Mouse (Mus musculus): ENCODE measurements around the gene Gxylt2. TPM values are rescaled to one million over a fixed set of nuclear protein-coding genes. Genes with fewer than 3 reads are reported as not detected.
A peak's percentile ranks its signal among the peaks of the same experiment; 100 is the strongest.

Gene Gxylt2
- total RNA-seq (2021): 1 to 10 TPM; 1.8 to 1.9 TPM
- long read RNA-seq, experiment 1, full-length matches to known transcripts: 1 of 2 reads
- long read RNA-seq, experiment 1, partial matches to known transcripts: 0 of 2 reads
- long read RNA-seq, experiment 1, other reads (novel, unspliced or antisense): 1 of 2 reads
- long read RNA-seq, experiment 2, partial matches to known transcripts: 0 of 1 reads
- long read RNA-seq, experiment 2, other reads (novel, unspliced or antisense): 1 of 1 reads

GRCm38 (mm10) chr6:100704574-100705365, at the start of gene Gxylt2:
TSS of gene Gxylt2 (plus strand) at chr6:100704734.
- intact Hi-C loops (cut with DNase I): loop anchor here (10.0 kb wide), 1 partner anchor 130 kb away; the partner anchor contains the start of gene Ppp4r2
- peak; percentile 7 to 27 for DNase-seq (ENCODE audit: low spot score in 2 of 2)

- peak; percentile 59 to 68 for DNase-seq (ENCODE audit: low spot score in 2 of 2)
- intact Hi-C loops (cut with DNase I): no loop called here
These were observed 44.1 kb upstream of the Gxylt2 start for GRCm38 (mm10) chr6:100660395-100660794.

DNA sequence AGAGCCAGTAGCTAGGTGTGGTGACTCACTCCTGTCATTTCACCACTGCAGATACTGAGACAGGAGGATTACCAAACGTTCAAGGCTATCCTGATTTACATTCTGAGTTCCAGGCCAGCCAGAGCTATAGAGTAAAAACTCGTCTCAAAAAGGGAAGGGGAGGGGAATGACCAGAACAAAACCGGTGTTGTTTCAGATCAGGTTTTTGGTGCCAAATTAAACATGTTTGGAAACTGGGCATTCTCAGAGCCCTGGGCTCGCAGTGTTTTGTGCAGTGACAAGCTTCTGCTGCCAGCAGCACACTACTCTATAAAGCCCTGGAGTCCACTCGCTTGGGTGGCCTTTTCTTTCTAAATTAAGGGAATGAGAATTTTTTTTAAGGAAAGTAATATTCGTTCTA, 42.3 kb upstream of the Gxylt2 start:
- intact Hi-C loops (cut with DNase I): no loop called here
- no peak for DNase-seq (ENCODE audit: low spot score in 2 of 2)

DNA sequence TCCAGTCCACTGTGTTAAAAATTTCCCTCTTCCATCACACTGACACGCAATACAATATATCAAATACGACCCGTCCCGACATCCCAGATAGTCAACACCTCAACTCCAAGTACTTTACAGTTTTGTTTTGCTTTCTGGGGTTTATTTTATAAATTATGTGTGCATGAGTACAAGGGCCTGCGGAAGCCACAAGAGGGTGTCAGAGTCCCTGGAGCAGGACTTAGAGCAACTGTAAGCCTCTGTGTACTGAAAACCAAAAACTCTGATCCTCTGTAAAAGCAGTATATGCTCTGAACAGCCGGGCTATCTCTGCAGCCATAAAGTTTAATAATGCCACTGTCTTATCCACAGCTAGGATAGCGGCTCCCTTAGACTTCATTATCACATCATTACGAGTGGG, 36.9 kb upstream of the Gxylt2 start:
- no peak for DNase-seq (ENCODE audit: low spot score in 2 of 2)
- intact Hi-C loops (cut with DNase I): no loop called here

DNA sequence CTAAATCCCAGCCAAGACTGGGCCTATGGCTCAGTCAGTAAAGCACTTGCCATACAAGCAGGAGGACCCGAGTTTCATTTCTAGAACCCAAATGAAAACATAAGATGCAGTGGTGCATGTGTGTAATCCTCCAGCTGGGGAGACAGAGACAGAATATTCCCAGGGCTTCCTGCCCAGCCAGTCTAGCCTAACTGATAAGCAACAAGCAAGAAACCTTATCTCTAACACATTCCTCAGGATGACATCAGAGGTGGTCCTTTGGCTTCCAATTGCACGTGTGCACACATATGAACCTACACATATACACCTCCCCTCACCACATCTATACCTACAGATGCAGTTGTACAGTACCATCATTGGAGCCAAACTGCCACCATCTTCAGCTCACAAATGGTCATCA, 35.7 kb upstream of the Gxylt2 start:
- intact Hi-C loops (cut with DNase I): no loop called here

GRCm38 (mm10) chr6:100670370-100670841, 34.1 kb upstream of the Gxylt2 start:
- intact Hi-C loops (cut with DNase I): loop anchor here (5.0 to 10.0 kb wide), 2 partner anchors 527 to 584 kb away; no protein-coding TSS in a partner anchor

More for the DNA sequence above, 35.7 kb upstream of the Gxylt2 start:
- no peak for DNase-seq (ENCODE audit: low spot score in 2 of 2)

DNA sequence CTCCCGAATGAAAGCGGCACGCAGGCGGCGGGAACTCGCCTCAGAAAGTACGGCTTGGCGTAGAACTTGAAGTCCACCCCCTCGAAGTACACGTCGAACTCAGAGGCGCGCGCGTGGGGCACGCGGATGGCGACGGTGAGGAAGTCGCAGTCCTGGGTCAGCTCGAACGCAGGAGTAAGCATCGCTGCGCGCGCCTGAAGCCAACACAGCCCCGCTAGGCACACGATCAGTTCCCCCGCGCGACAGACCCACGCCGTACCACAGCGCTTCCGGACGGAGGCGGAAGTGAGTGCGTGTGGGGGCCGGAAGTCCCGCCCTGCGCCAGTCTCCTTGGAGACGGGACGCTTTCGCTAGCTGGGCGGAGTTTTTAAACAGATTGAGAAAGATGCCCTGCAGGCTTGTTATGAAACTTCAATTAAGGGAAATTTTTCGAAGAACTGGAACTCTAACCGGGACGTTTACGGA, 33.6 kb upstream of the Gxylt2 start, which contains the start of gene Shq1:
Gene Shq1 (minus strand): TSS at position 278 of the 465 bp plus-strand sequence.
- intact Hi-C loops (cut with DNase I): loop anchor here (5.0 to 10.0 kb wide), 2 partner anchors 526 to 584 kb away; no protein-coding TSS in a partner anchor
- peak; percentile 87 to 90 for DNase-seq (ENCODE audit: low spot score in 2 of 2)

More at GRCm38 (mm10) chr6:100670370-100670841, 34.1 kb upstream of the Gxylt2 start:
- peak; percentile 29 to 30 for DNase-seq (ENCODE audit: low spot score in 2 of 2)

DNA sequence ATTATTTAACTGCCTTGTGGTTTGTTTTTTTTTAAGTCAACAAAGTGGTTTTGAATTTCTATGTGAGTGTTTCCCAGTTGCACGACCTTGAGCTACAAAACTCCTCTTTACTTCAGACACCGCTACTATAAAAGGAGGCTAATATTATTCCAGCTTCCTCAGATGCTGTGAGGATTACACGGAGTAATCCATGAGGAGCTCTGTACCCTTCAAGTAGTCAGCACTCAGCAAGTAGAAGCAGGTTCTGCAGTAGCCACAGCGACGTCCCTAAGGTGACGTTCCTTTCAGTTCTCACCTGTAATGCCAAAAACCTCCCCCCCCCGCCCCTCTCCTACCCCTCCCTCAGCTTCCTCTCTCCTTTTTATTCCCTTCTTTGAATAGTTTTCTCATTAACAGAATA, 33.1 kb upstream of the Gxylt2 start:
- intact Hi-C loops (cut with DNase I): loop anchor here (5.0 to 10.0 kb wide), 2 partner anchors 526 to 583 kb away; no protein-coding TSS in a partner anchor
- no peak for DNase-seq (ENCODE audit: low spot score in 2 of 2)

- intact Hi-C loops (cut with DNase I): loop anchor here (1.0 to 10.0 kb wide), 5 partner anchors 8 to 580 kb away; partner anchors contain the start of gene Ppp4r2
- peak; percentile 17 to 41 for DNase-seq (ENCODE audit: low spot score in 2 of 2)
These were observed 29.6 kb upstream of the Gxylt2 start for GRCm38 (mm10) chr6:100674974-100675373.

DNA sequence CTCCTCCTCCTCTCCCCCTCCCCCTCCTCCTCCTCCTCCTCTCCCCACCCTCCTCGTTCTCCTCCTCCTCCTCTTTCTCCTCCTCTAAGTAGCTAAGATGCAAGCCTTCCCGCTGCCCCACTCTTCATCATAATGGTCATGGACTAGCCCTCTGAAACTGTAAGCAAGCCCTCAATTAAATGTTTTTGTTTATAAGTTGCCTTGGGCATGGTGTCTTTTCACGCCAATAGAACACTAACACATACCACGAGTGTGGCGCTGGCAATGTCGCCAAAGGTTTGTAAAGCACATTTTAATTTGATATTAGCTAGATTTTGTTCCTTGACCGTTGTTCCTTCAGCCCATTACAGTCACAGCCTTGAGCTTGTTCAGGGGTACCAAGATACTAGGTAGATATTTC, 28.1 kb upstream of the Gxylt2 start:
- intact Hi-C loops (cut with DNase I): loop anchor here (5.0 to 10.0 kb wide), 2 partner anchors 156 to 578 kb away; partner anchors contain the start of gene Ppp4r2
- DNase-seq (ENCODE audit: low spot score in 2 of 2): no peak

- intact Hi-C loops (cut with DNase I): loop anchor here (5.0 to 10.0 kb wide), 2 partner anchors 154 to 576 kb away; partner anchors contain the start of gene Ppp4r2
- DNase-seq (ENCODE audit: low spot score in 2 of 2): no peak
These were observed 25.9 kb upstream of the Gxylt2 start for GRCm38 (mm10) chr6:100678636-100679035.

GRCm38 (mm10) chr6:100686341-100686740, 18.2 kb upstream of the Gxylt2 start:
- intact Hi-C loops (cut with DNase I): no loop called here

GRCm38 (mm10) chr6:100699986-100700385, 4.5 kb upstream of the Gxylt2 start:
- intact Hi-C loops (cut with DNase I): loop anchor here (10.0 kb wide), 1 partner anchor 135 kb away; the partner anchor contains the start of gene Ppp4r2

More at GRCm38 (mm10) chr6:100686341-100686740, 18.2 kb upstream of the Gxylt2 start:
- no peak for DNase-seq (ENCODE audit: low spot score in 2 of 2)

DNA sequence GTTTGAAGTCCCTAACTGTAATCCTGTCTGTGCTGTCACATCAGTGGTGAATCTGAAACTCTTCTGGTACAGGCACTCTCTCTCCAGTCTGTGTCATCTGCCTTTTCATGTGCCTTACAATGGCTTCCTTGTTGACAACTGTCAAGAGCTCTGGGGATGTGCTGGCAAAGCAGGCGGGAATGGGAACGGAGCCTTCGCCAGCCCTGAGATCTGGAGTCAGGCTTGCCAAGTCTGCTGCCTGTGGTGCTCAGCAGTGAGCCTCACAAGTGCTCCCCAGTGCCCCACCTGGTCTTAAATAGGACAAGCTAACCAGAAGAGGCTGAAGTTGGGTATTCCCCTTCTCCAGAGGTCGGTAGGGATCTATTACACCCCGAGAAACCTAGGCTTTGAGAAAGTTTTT, 3.8 kb upstream of the Gxylt2 start:
- peak; percentile 13 to 16 for DNase-seq (ENCODE audit: low spot score in 2 of 2)
- intact Hi-C loops (cut with DNase I): loop anchor here (10.0 kb wide), 1 partner anchor 134 kb away; the partner anchor contains the start of gene Ppp4r2

More at GRCm38 (mm10) chr6:100699986-100700385, 4.5 kb upstream of the Gxylt2 start:
- DNase-seq (ENCODE audit: low spot score in 2 of 2): no peak

DNA sequence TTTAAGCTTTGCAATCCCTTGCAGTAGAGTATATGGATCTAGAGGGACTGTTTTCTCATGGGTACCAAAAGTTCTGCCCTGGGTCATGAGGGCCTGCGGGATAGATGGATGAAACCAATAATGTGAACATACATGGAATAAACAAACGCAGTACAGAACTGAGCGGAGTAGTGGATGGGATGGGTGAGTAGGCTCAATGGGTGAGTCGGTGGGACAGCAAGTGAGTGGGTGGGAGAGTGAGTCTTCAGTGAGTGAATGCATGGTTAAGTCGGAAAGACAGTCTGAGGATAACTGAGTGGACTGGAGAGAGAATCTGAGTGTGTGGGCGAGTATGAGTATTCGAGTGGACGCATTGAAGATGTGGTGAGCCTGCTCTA, 349 bp upstream of the Gxylt2 start:
- DNase-seq (ENCODE audit: low spot score in 2 of 2): no peak
- intact Hi-C loops (cut with DNase I): loop anchor here (10.0 kb wide), 1 partner anchor 131 kb away; the partner anchor contains the start of gene Ppp4r2

GRCm38 (mm10) chr6:100705366-100705811, 855 bp downstream of the Gxylt2 start:
- intact Hi-C loops (cut with DNase I): loop anchor here (10.0 kb wide), 1 partner anchor 129 kb away; the partner anchor contains the start of gene Ppp4r2
- no peak for DNase-seq (ENCODE audit: low spot score in 2 of 2)

- intact Hi-C loops (cut with DNase I): loop anchor here (10.0 kb wide), 1 partner anchor 128 kb away; the partner anchor contains the start of gene Ppp4r2
- no peak for DNase-seq (ENCODE audit: low spot score in 2 of 2)
These were observed 2.3 kb downstream of the Gxylt2 start for GRCm38 (mm10) chr6:100706861-100707260.

DNA sequence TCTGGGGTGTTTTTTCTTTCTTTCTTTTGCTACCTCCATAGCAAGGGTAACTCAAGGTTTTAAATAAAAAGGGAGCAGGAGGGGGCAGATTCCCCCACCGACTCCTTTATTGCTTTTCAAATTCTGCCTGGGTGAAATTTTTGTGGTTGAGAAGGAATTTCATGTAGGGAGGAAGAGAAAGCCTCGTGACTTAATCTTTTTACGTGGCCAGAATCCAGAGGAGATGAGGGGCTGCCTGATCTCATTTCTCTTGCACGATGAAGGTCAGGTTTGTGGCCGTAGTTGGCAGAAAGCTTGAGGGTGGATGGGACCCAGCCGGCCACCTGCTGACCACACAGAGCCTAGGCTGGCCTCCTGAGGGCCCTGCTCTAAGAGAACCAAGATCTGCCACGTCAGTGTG, 3.0 kb downstream of the Gxylt2 start:
- no peak for DNase-seq (ENCODE audit: low spot score in 2 of 2)
- intact Hi-C loops (cut with DNase I): loop anchor here (10.0 kb wide), 1 partner anchor 127 kb away; the partner anchor contains the start of gene Ppp4r2

DNA sequence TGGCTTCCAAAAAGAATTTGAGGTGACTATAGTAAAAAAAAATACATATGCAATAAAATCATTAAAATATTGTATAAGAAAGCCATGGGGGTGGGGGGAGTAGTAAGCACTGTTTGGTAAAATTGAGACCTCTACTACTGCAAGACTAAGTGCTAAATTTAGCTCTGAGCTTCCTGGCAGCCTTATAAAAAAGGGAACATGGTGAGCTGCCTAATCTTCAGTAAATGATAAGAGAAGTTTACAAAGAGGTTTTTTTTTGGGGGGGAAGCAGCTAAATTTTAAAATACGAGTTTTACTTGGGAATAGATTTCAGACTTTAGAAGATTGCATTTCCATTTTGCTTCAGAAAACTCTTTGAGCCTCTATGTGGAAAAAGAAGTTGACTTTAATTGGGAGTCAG, 3.7 kb downstream of the Gxylt2 start:
- intact Hi-C loops (cut with DNase I): loop anchor here (10.0 kb wide), 1 partner anchor 127 kb away; the partner anchor contains the start of gene Ppp4r2
- DNase-seq (ENCODE audit: low spot score in 2 of 2): no peak
